Mouse (Mus musculus) heart, postnatal 14 days (tissue): Measurements from ENCODE around the gene Ptprr. TPM values are rescaled to one million over a fixed set of nuclear protein-coding genes. Genes with fewer than 3 reads are reported as not detected.

Experiments used
- DNase-seq, 2 experiments: peaks; one replicate each; pipeline ENCODE4 v3.0.0; 2021 to 2022
- intact Hi-C: fragments of 180-260 bp; cut with DNase I; formaldehyde crosslinking; loops from one replicate; pipeline ENCODE4 v1.15.1; 2025
- long read RNA-seq, 2 experiments: library from polyadenylated mRNA; stranded (forward); transcript quantifications; one replicate each; pipeline ENCODE4 v2.0.0; 2021
- total RNA-seq, 2 experiments: library from RNA; stranded (reverse); gene quantifications; 2 replicates each; pipeline ENCODE4 v1.2.3; 2021

Gene Ptprr
- total RNA-seq: 1 to 10 TPM; 1.9 TPM
- long read RNA-seq, experiment 1, partial matches to known transcripts: 4 of 5 reads
- long read RNA-seq, experiment 1, other reads (novel, unspliced or antisense): 1 of 5 reads
- long read RNA-seq, experiment 2, partial matches to known transcripts: 3 of 3 reads
- long read RNA-seq, experiment 2, other reads (novel, unspliced or antisense): 0 of 3 reads

GRCm38 (mm10) chr10:116017845-116018479 lies at the start of gene Ptprr:
Gene Ptprr, plus strand, starts transcription at chr10:116018213.
- intact Hi-C loops: no loop called here
- DNase-seq: peak in 1 of 2 experiments; percentile 3

- intact Hi-C loops: no loop called here
- no peak for DNase-seq
Measured at GRCm38 (mm10) chr10:115976345-115976744, 41.7 kb upstream of the Ptprr start.

GRCm38 (mm10) chr10:115978992-115979391 lies 39.0 kb upstream of the Ptprr start:
- peak; percentile 25 to 30 for DNase-seq
- intact Hi-C loops: no loop called here

GRCm38 (mm10) chr10:115980018-115980417 lies 38.0 kb upstream of the Ptprr start:
- intact Hi-C loops: no loop called here
- DNase-seq: no peak

DNA sequence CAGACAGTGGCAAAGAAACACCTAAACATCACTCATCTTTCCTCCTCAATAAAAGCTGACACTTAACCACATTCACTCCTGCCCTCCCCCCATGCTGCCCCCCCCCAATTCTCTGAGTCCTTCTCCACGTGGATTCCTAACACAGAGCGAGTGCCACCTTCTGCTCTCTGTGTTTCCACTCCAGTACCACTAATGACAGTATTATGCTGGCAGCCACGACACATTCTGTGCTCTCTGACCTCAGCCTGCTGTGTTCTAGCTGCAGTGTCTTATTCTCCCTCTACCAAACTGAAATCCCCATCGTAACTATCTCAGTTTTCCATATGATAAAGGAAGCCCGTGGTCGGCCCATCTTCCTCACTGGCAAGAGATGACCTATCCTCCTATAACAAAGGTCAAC lies 33.7 kb upstream of the Ptprr start:
- intact Hi-C loops: no loop called here
- no peak for DNase-seq

DNA sequence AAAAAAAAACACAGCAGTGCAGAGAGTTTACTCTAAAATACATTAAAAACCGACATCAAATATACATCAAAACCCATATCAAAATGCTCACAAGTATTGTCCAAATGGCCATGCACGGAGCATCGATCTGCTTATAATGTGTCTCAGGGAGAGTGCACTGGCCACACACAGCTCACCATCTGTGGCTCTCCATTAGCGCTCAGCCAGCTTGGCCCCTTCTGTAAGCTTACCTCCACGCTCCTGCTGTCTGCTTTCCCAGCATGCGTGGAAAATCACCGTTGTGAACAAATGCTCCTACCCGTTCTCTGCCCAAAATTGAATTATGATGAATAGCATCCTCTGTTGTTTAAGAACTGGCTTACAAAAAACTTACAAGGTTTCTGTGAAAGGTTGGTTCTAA lies 16.2 kb upstream of the Ptprr start:
- DNase-seq: no peak
- intact Hi-C loops: no loop called here

DNA sequence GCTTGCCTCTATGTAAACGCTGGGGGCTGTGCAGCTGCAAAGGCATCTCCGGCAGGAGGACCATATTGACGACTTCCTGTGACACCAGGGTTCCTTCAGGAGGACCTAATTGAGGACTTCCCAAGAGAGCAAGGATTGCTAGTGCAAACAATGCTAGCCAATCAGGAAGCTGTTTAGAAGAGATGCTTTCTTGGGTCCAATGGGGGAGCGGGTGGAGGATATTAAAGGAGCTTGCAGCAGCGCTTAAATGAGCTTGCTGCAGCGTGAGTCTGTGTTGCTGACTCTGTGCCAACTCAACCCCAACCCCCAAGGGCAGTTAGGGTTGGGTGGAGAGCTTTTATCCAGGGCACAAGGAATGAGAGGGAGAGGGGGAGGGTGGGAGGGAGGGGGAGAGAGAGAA lies 11.3 kb upstream of the Ptprr start:
- no peak for DNase-seq
- intact Hi-C loops: no loop called here

DNA sequence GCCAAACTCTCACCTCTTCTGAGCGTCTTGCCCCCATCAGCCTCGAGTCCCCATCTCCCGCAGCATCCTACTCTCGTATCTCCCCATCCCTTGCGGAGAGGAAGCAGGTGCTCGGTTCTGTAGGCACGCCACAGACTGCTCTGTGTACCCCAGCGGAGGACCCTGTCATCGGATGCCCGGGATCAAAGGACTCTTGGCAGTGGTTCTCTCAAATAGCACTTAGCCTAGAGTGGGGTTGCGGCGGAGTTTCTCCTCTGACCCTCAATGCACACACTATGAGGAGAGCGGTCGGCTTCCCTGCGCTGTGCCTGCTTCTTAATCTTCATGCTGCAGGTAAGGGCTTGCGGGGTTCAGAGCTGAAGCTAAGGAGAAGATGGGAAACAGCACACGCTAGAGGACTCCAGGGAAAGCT lies 473 bp downstream of the Ptprr start:
- DNase-seq: no peak
- intact Hi-C loops: no loop called here

GRCm38 (mm10) chr10:116019086-116019860 lies 1.3 kb downstream of the Ptprr start:
- no peak for DNase-seq
- intact Hi-C loops: no loop called here

DNA sequence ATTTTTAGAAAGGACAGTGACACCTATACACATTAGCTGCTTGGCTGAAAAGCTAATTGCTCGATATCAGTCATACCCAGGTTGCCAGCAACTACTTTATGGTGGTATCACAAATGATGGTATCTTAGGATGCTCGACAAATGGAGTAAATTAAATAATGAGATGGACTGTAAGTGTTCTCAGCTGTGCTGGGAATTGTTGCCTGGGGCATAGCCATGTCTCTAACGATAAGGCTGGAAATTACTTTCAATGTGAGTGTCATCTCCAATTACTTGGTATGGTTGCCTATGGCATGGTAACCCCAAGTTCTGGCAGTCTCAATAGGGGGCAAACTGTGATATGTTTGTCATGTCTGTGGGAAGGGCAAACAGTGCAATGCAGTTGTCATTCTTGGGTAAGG lies 3.1 kb downstream of the Ptprr start:
- no peak for DNase-seq
- intact Hi-C loops: no loop called here

- intact Hi-C loops: no loop called here
- no peak for DNase-seq
Measured at GRCm38 (mm10) chr10:116038150-116038549, 20.1 kb downstream of the Ptprr start.

- intact Hi-C loops: no loop called here
- no peak for DNase-seq
Measured at GRCm38 (mm10) chr10:116075954-116076353, 57.9 kb downstream of the Ptprr start.

GRCm38 (mm10) chr10:116078636-116079035 lies 60.6 kb downstream of the Ptprr start:
- intact Hi-C loops: no loop called here
- DNase-seq: no peak

DNA sequence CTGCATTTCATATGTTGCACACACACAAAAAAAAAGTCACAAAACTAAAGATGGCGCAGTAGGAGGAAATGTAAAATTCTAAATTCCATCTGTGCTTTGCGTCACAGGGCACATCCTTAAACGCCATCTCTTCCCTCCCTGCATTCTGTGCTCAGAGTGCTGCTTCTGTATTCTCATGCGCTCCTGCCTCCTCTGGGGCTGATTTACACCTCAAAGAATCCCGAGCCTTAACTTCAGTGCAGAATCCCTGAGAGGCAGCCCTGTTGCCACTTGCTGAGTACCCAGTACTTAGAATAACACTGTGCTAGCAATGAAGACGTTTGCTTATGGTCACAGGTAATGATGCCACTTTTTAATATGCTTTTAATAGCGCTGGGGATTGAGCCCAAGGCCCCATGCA lies 61.4 kb downstream of the Ptprr start:
- intact Hi-C loops: no loop called here
- no peak for DNase-seq

DNA sequence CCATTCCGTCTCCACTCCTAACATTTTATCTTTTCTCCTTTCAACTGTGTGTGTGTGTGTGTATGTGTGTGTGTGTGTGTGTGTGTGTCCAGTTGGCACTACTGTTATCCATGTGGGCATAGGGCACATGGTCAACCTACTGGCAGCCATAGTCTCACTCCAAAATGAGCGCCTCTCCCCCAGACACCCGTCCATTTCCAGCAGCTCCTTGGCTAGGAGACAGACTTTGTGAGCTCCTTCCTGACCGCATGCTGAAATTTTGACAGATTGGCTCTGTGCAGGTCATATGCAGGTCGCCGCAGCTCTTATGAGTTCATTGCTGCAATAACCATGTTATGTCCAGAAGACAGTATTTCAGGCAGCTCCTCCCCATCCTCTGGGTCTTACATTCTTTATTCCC lies 62.8 kb downstream of the Ptprr start:
- intact Hi-C loops: no loop called here
- no peak for DNase-seq

- DNase-seq: no peak
- intact Hi-C loops: loop anchor here (2.0 kb wide), 1 partner anchor 113 kb away; no protein-coding TSS in a partner anchor
Measured at GRCm38 (mm10) chr10:116083965-116084364, 66.0 kb downstream of the Ptprr start.

DNA sequence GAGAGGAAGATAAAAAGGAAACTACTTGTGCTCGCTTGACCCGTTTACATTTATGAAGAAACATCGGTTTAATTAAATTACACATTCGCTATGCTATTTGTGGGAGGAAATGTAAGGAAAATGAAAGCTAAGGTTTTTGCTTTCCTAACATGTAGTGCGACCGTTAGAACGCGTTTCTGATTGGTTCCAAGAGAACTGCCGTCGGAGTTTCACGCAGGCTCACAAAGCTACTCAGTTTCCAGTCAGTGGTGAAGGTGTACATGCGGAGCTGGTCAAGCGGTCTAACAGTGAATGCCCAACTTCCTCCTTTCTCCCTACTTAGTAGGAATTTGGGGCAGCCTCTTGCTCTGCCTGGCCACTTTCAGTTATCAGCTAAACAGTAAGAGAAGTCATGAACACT lies 78.5 kb downstream of the Ptprr start:
- DNase-seq: no peak
- intact Hi-C loops: no loop called here

- DNase-seq: no peak
- intact Hi-C loops: no loop called here
Measured at GRCm38 (mm10) chr10:116098470-116098869, 80.5 kb downstream of the Ptprr start.

- intact Hi-C loops: no loop called here
- no peak for DNase-seq
Measured at GRCm38 (mm10) chr10:116108176-116108575, 90.2 kb downstream of the Ptprr start.

DNA sequence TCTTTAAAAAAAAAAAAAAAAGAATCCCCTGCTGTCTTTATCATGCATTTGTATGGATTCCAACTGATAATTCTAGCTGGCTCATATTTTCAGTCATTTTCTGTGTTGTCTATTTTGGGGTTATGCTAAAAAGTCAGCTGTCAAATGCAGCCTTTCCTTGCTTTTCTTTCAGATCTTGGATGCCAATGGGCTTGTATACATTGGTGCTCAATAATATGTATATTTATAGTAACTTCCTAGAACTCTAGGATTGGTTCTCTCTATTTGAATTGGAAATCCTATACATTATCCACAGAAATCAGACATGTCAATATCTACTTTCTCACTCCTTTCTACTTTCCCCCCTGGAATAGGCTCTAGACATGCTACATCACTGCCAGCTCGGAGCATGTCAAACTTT lies 90.7 kb downstream of the Ptprr start:
- intact Hi-C loops: no loop called here
- DNase-seq: no peak

- DNase-seq: no peak
- intact Hi-C loops: no loop called here
Measured at GRCm38 (mm10) chr10:116112868-116113267, 94.9 kb downstream of the Ptprr start.
